Mouse (Mus musculus) intestine, embryonic 14.5 days (tissue): ENCODE results near the gene Bahcc1. TPM values are rescaled to one million over a fixed set of nuclear protein-coding genes. Genes with fewer than 3 reads are reported as not detected.

Source experiments
- ATAC-seq: fragments of 200-750 bp; cut with Nextera tagmentation; replicated peaks from 2 replicates; pipeline ENCODE4 v1.8.0; 2017; ENCODE audit warnings: low read depth, moderate number of reproducible peaks, moderate TSS enrichment, moderate library complexity; ENCODE audit not compliant: low FRiP score, low TSS enrichment
- DNase-seq: peaks from one replicate; pipeline ENCODE4 v3.0.0-alpha.2; 2018; ENCODE audit warnings: low spot score
- H3K27ac ChIP-seq: fragments of 300-500 bp; sonication (generic); 2 replicates; pipeline ENCODE4 v1.5.1; 2014; ENCODE audit warnings: low read depth, mild to moderate bottlenecking, control low read depth
- H3K27me3 ChIP-seq: fragments of 300-500 bp; sonication (generic); replicated peaks from 2 replicates; pipeline ENCODE4 v1.6.1; 2014; ENCODE audit warnings: low read length, control low read depth; ENCODE audit not compliant: control insufficient read depth, insufficient read depth
- H3K36me3 ChIP-seq: fragments of 300-500 bp; sonication (generic); 2 replicates; pipeline ENCODE4 v1.6.1; 2014; ENCODE audit warnings: low read length, control low read depth; ENCODE audit not compliant: control insufficient read depth, insufficient read depth
- H3K4me1 ChIP-seq: fragments of 300-500 bp; sonication (generic); replicated peaks from 2 replicates; pipeline ENCODE4 v1.6.1; 2014; ENCODE audit warnings: low read length, control low read depth, mixed read lengths; ENCODE audit not compliant: control insufficient read depth, insufficient read depth
- H3K4me2 ChIP-seq: fragments of 300-500 bp; sonication (generic); 2 replicates; pipeline ENCODE4 v1.6.1; 2014; ENCODE audit warnings: low read length
- H3K4me3 ChIP-seq: fragments of 300-500 bp; sonication (generic); 2 replicates; pipeline ENCODE4 v1.5.1; 2014; ENCODE audit warnings: low read depth, low read length, control low read depth, mixed read lengths
- H3K9ac ChIP-seq: fragments of 300-500 bp; sonication (generic); 2 replicates; pipeline ENCODE4 v1.6.1; 2014; ENCODE audit warnings: mild to moderate bottlenecking, low read length
- H3K9me3 ChIP-seq: fragments of 300-500 bp; sonication (generic); 2 replicates; pipeline ENCODE4 v1.6.1; 2016; ENCODE audit warnings: low read length, control low read depth; ENCODE audit not compliant: control insufficient read depth
- WGBS: fragments of 180-500 bp; shearing (Covaris S2); extraction: QIAGEN DNeasy Blood & Tissue Kit; methylation state at CpG from one replicate; pipeline ENCODE4 v1.1.7; 2014; 5-methylcytosine and 5-hydroxymethylcytosine counted together
- polyA plus RNA-seq: library from polyadenylated mRNA; unstranded; fragments of >200 nt; fragmentation: Nextera tagmentation; extraction: Ambion mirVana; gene quantifications from 2 replicates; pipeline ENCODE4 v1.2.1, GENCODE M21; 2014

Gene Bahcc1
- polyA plus RNA-seq, 1 experiment from 2014 or later = 12.7 TPM

GRCm38 (mm10) chr11:120252843-120253645 is 20.3 kb downstream of the Bahcc1 start:
- no peaks in the 10 kb centered on the region for H3K9me3 ChIP-seq
- peaks cover 55% of the 10 kb centered on the region for H3K4me1 ChIP-seq
- peak overlapping the region; percentile 47 for H3K27ac ChIP-seq
- H3K9ac ChIP-seq = no peak overlapping the region
- 50% methylated on average over 12 of the region's 12 CpGs for WGBS
- DNase-seq = no peak
- no peaks in the 10 kb centered on the region for H3K27me3 ChIP-seq
- no peak overlapping the region for H3K4me3 ChIP-seq
- no peaks in the 10 kb centered on the region for H3K36me3 ChIP-seq
- peak overlapping the region; percentile 26; the same call in 1 of the 2 replicates for H3K4me2 ChIP-seq
- peak; percentile 67; the same call in 1 of the 2 replicates for ATAC-seq

- H3K4me3 ChIP-seq = no peak overlapping the region
- WGBS = 85% methylated on average over 13 of the region's 13 CpGs
- no peaks in the 10 kb centered on the region for H3K27me3 ChIP-seq
- no peak overlapping the region for H3K9ac ChIP-seq
- no peak for DNase-seq
- H3K27ac ChIP-seq = no peak overlapping the region
- no peaks in the 10 kb centered on the region for H3K36me3 ChIP-seq
- peaks cover 59% of the 10 kb centered on the region for H3K4me1 ChIP-seq
- ATAC-seq = no peak
- H3K9me3 ChIP-seq = no peaks in the 10 kb centered on the region
- no peak overlapping the region for H3K4me2 ChIP-seq
These were observed 21.0 kb downstream of the Bahcc1 start for GRCm38 (mm10) chr11:120253646-120254315.

DNA sequence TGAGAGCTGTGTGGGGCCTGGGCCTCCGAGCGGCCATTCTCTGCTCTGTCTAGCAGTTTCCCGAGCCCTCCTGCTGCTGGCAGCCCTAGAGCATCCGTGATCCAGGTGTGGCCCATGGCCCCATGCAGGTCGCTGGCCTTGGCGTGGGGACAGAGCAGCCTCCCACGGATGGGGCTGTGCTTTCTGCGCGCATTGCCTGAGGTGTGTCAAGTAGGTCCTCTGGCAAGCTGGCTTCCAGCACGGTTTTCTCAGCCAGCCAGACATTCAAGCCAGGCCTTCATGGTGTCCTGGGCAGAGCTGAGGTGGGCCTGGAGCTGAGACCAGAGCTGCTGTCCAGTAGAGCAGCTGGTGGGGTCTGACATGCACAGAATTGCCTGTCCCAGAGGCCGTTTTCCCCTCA is 21.7 kb downstream of the Bahcc1 start:
- no peak overlapping the region for H3K4me3 ChIP-seq
- peaks cover 62% of the 10 kb centered on the region for H3K4me1 ChIP-seq
- H3K36me3 ChIP-seq = no peaks in the 10 kb centered on the region
- 76% methylated on average over 11 of the region's 11 CpGs for WGBS
- no peak overlapping the region for H3K4me2 ChIP-seq
- no peak for ATAC-seq
- DNase-seq = no peak
- no peak overlapping the region for H3K9ac ChIP-seq
- no peak overlapping the region for H3K27ac ChIP-seq
- no peaks in the 10 kb centered on the region for H3K9me3 ChIP-seq
- H3K27me3 ChIP-seq = no peaks in the 10 kb centered on the region

GRCm38 (mm10) chr11:120255038-120255437 is 22.3 kb downstream of the Bahcc1 start:
- Histone ChIP-seq H3K36me3 (no peaks in the 10 kb centered on the region), H3K27me3 (no peaks in the 10 kb centered on the region), H3K9me3 (no peaks in the 10 kb centered on the region), H3K9ac (no peak overlapping the region), H3K4me1 (peaks cover 62% of the 10 kb centered on the region), H3K27ac (no peak overlapping the region), H3K4me3 (no peak overlapping the region), H3K4me2 (no peak overlapping the region)
- 82% methylated on average over 6 of the region's 6 CpGs for WGBS
- DNase-seq (no peak), ATAC-seq (no peak)

DNA sequence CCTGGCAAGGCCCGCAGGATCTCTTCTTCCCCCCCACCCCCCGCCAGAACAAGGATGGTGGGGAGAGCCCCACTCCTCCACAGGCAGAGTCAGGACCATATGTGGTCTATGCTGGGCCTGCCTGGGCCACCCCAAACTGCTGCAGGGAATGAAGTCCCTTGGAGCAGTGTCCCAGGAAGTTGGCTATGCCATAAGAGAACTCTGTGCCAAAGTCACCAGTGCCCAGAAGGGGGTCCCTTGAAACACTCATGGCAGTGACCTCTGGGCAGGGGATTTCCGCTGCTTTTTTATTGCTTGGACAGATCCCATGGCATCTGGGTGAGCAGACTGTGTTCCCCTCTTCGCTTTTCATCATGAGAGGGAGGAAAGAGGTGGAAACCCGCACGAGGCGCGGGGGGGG is 22.8 kb downstream of the Bahcc1 start:
- Histone ChIP-seq H3K36me3 (no peaks in the 10 kb centered on the region), H3K4me1 (peaks cover 59% of the 10 kb centered on the region), H3K9ac (no peak overlapping the region), H3K27ac (no peak overlapping the region), H3K27me3 (no peaks in the 10 kb centered on the region), H3K4me3 (no peak overlapping the region), H3K4me2 (no peak overlapping the region), H3K9me3 (no peaks in the 10 kb centered on the region)
- no peak for DNase-seq
- no peak for ATAC-seq
- WGBS = 73% methylated on average over 8 of the region's 8 CpGs

- WGBS = 86% methylated on average over 5 of the region's 5 CpGs
These were observed 23.4 kb downstream of the Bahcc1 start for GRCm38 (mm10) chr11:120256108-120256507.

DNA sequence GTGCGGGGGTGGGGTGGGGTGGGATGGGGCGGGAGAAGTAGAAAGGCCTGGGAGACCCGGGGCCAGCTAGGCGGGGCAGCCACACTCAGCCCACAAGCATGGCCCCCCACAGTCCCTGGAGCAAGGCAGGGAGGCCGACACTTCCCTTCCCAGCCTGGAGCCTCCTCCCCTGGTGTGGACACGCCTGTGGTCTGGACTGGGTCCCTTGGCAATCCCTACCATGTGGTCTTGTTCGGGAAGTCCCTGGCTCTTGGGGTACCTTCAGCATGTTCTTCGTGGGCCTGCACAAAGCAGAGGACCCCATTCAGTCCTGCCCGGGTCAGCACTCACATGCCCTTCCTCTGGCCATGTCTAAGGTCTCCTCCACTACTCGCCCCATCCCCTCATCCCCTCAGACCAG is 23.8 kb downstream of the Bahcc1 start:
- Histone ChIP-seq H3K9me3 (no peaks in the 10 kb centered on the region), H3K27ac (no peak overlapping the region), H3K4me1 (peaks cover 56% of the 10 kb centered on the region), H3K27me3 (no peaks in the 10 kb centered on the region), H3K9ac (no peak overlapping the region), H3K4me3 (no peak overlapping the region), H3K4me2 (no peak overlapping the region), H3K36me3 (no peaks in the 10 kb centered on the region)
- ATAC-seq = no peak
- 61% methylated on average over 10 of the region's 10 CpGs for whole genome bisulfite sequencing
- DNase-seq = no peak

More at GRCm38 (mm10) chr11:120256108-120256507, 23.4 kb downstream of the Bahcc1 start:
- Histone ChIP-seq H3K9ac (no peak overlapping the region), H3K9me3 (no peaks in the 10 kb centered on the region), H3K4me2 (no peak overlapping the region), H3K4me3 (no peak overlapping the region), H3K27ac (no peak overlapping the region), H3K27me3 (no peaks in the 10 kb centered on the region), H3K36me3 (no peaks in the 10 kb centered on the region), H3K4me1 (peaks cover 56% of the 10 kb centered on the region)
- ATAC-seq (no peak), DNase-seq (no peak)

GRCm38 (mm10) chr11:120256981-120257820 is 24.5 kb downstream of the Bahcc1 start:
- Histone ChIP-seq H3K27me3 (no peaks in the 10 kb centered on the region), H3K9ac (no peak overlapping the region), H3K4me1 (peaks cover 56% of the 10 kb centered on the region), H3K4me3 (no peak overlapping the region), H3K4me2 (no peak overlapping the region), H3K9me3 (no peaks in the 10 kb centered on the region), H3K36me3 (no peaks in the 10 kb centered on the region), H3K27ac (no peak overlapping the region)
- WGBS = 73% methylated on average over 10 of the region's 10 CpGs
- ATAC-seq (no peak), DNase-seq (no peak)
